Comparison of ENCODE assay signal across 26 mouse cellular contexts in the genomic region with DNA sequence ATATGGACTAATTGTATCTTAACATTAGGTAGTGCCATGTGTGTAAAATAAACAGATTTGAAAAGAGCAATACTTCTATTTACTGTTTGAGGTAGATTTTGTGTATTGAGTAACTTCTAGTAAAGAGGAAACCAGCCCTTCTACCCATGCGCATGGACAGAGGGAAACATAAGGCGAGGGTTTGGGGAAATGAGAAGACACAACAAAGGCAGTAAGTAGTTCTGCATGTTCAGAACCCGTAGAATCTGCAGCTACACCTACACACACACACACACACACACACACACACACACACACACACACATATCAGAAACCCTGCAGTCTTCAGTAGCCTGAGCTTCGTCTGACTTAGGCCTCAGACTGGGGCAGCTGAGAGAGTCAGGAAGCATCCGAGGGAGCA.
"Had no signal": no experiment of that assay in that cellular context is flagged by ENCODE, and none has a peak within 500 bp of the region (broad histone marks: within the 10 kb centered on the region; RNA-seq: fewer than 3 reads in every experiment).

No protein-coding gene starts in this region.

- H3K4me2 ChIP-seq: heart, embryonic 11.5 days; heart, embryonic 13.5 days; heart, embryonic 15.5 days; hindbrain, embryonic 12.5 days; hindbrain, embryonic 14.5 days; intestine, embryonic 15.5 days; limb, embryonic 13.5 days; limb, embryonic 15.5 days; liver, embryonic 12.5 days had no signal

- H3K27ac ChIP-seq: heart, adult 2 months; heart, embryonic 13.5 days; heart, embryonic 15.5 days; hindbrain, embryonic 10.5 days; hindbrain, embryonic 12.5 days; hindbrain, embryonic 14.5 days; intestine, embryonic 15.5 days; kidney, postnatal 0 days; limb, embryonic 13.5 days; limb, embryonic 15.5 days; liver, embryonic 12.5 days; liver, embryonic 14.5 days had no signal

- H3K4me1 ChIP-seq: heart, embryonic 13.5 days; heart, embryonic 15.5 days; hindbrain, embryonic 10.5 days; hindbrain, embryonic 12.5 days; intestine, embryonic 15.5 days; limb, embryonic 13.5 days; limb, embryonic 15.5 days; liver, embryonic 12.5 days had no signal

- H3K27me3 ChIP-seq: heart, embryonic 13.5 days; heart, embryonic 15.5 days; hindbrain, embryonic 12.5 days; intestine, embryonic 15.5 days; limb, embryonic 13.5 days; limb, embryonic 15.5 days; liver, embryonic 12.5 days had no signal

- H3K4me3 ChIP-seq: heart, adult 2 months; heart, embryonic 13.5 days; heart, embryonic 15.5 days; hindbrain, embryonic 10.5 days; hindbrain, embryonic 12.5 days; intestine, embryonic 15.5 days; limb, embryonic 13.5 days; limb, embryonic 15.5 days; liver, embryonic 12.5 days had no signal

- H3K36me3 ChIP-seq: heart, embryonic 13.5 days; heart, embryonic 15.5 days; hindbrain, embryonic 10.5 days; hindbrain, embryonic 12.5 days; intestine, embryonic 15.5 days; limb, embryonic 13.5 days; limb, embryonic 15.5 days; liver, embryonic 12.5 days had no signal

- DNase-seq: gastrocnemius, postnatal 14 days; gastrocnemius, postnatal 36 days; heart, adult 2 months; heart, postnatal 14 days; heart, postnatal 36 days; kidney, adult 18-20 months; kidney, adult 8-10 months; kidney, postnatal 14 days; kidney, postnatal 36 days; layer of hippocampus, postnatal 36 days; left cerebral cortex, postnatal 4 days had no signal

- ATAC-seq: hindbrain, embryonic 16.5 days; inflammation-experienced regulatory T-cells, adult 6 months; intestine, embryonic 15.5 days; intestine, postnatal 0 days; liver, embryonic 12.5 days had no signal

- H3K9ac ChIP-seq: heart, embryonic 13.5 days; heart, embryonic 15.5 days; hindbrain, embryonic 12.5 days; hindbrain, embryonic 14.5 days; intestine, embryonic 15.5 days; limb, embryonic 13.5 days; limb, embryonic 15.5 days; liver, embryonic 12.5 days; liver, embryonic 14.5 days had no signal

- H3K9me3 ChIP-seq: heart, embryonic 13.5 days; heart, embryonic 15.5 days; hindbrain, embryonic 10.5 days; hindbrain, embryonic 12.5 days; intestine, embryonic 15.5 days; limb, embryonic 13.5 days; limb, embryonic 15.5 days; liver, embryonic 12.5 days had no signal
